Mouse (Mus musculus) limb, embryonic 11.5 days (tissue): ENCODE results near the gene Scn5a. TPM values are rescaled to one million over a fixed set of nuclear protein-coding genes. Genes with fewer than 3 reads are reported as not detected.

Experiments used
- ATAC-seq: fragments of 200-750 bp; cut with Nextera tagmentation; 2 replicates; pipeline ENCODE4 v1.8.0; 2017; ENCODE audit warnings: low read depth; ENCODE audit not compliant: insufficient number of reproducible peaks, low FRiP score, low TSS enrichment
- DNase-seq: peaks from one replicate; pipeline ENCODE4 v3.0.0-alpha.2; 2015; ENCODE audit warnings: low spot score
- H3K27ac ChIP-seq: fragments of 300-500 bp; sonication (generic); replicated peaks from 2 replicates; pipeline ENCODE4 v1.5.1; 2014; ENCODE audit warnings: low read depth, mild to moderate bottlenecking, low read length
- H3K27me3 ChIP-seq: fragments of 300-500 bp; sonication (generic); 2 replicates; pipeline ENCODE4 v1.6.1; 2014; ENCODE audit warnings: mild to moderate bottlenecking, low read length, mixed read lengths; ENCODE audit not compliant: control insufficient read depth, insufficient read depth
- H3K36me3 ChIP-seq: fragments of 300-500 bp; sonication (generic); 2 replicates; pipeline ENCODE4 v1.6.1; 2014; ENCODE audit warnings: mild to moderate bottlenecking, low read length, moderate library complexity, mixed read lengths; ENCODE audit not compliant: control insufficient read depth, insufficient read depth
- H3K4me1 ChIP-seq: fragments of 300-500 bp; sonication (generic); 2 replicates; pipeline ENCODE4 v1.6.1; 2014; ENCODE audit warnings: low read length, mixed read lengths; ENCODE audit not compliant: control insufficient read depth, insufficient read depth
- H3K4me2 ChIP-seq: fragments of 300-500 bp; sonication (generic); 2 replicates; pipeline ENCODE4 v1.6.1; 2014; ENCODE audit warnings: low read depth, mild to moderate bottlenecking, moderate library complexity; ENCODE audit not compliant: severe bottlenecking
- H3K4me3 ChIP-seq: fragments of 300-500 bp; sonication (generic); 2 replicates; pipeline ENCODE4 v1.5.1; 2014; ENCODE audit warnings: low read depth, low read length
- H3K9ac ChIP-seq: fragments of 300-500 bp; sonication (generic); 2 replicates; pipeline ENCODE4 v1.6.1; 2014; ENCODE audit warnings: mild to moderate bottlenecking, low read length
- H3K9me3 ChIP-seq: fragments of 300-500 bp; sonication (generic); 2 replicates; pipeline ENCODE4 v1.6.1; 2016; ENCODE audit warnings: low read length; ENCODE audit not compliant: control insufficient read depth
- WGBS: fragments of 180-500 bp; shearing (Covaris S2); extraction: QIAGEN DNeasy Blood & Tissue Kit; methylation state at CpG from one replicate; pipeline ENCODE4 v1.1.7; 2014; 5-methylcytosine and 5-hydroxymethylcytosine counted together
- polyA plus RNA-seq: library from polyadenylated mRNA; unstranded; fragments of >200 nt; fragmentation: Nextera tagmentation; extraction: Ambion mirVana; gene quantifications from 2 replicates; pipeline ENCODE4 v1.2.1, GENCODE M21; 2014

Gene Scn5a
- polyA plus RNA-seq = 0.04 TPM in 1 of 2 replicates, not detected in the other

DNA sequence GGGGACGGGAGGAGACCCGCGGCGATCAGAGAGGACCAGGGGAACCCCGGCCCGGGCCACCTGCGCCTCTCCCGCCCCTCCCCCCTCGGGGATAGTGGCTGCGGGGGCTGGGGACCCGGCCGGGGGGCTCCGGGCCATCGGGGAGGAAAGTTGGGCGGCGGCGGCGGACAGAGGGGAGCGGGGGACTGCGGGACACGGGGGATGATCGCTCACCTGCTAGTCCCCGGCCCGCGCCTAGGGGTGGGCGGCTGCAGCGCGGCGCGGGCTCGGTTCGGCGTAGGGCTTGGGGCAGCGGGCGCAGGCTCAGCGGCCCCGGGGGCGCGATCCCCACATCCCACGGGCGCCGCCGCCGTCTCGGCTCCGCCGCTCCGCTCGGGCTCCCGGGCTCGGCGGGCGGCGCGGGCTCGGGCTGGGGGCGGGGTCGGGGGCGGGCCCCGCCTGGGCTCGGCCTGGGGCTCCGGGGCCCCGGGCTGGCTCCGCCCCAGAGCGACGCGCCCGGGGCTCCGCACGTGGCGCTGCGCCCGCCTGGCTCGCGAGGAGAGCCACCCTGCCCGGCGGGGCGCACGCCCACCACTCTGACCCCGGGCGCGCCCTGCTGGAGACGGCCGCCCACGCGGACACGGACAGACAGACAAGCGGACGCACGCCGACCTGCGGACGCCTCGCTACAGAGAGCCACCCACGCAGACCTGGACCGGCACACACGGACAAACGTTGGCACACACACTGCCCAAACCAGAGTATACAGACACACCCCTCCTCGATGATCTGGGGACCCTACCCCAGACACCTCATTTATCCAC lies at the start of gene Scn5a:
Gene Scn5a, minus strand, starts transcription at position 381 of the 803 bp plus-strand sequence.
- DNase-seq (no peak), ATAC-seq (0 out of 2 replicates have a peak, but pooled peaks have one; percentile 17)
- no peak within 1 kb of the TSS for H3K27ac ChIP-seq

DNA sequence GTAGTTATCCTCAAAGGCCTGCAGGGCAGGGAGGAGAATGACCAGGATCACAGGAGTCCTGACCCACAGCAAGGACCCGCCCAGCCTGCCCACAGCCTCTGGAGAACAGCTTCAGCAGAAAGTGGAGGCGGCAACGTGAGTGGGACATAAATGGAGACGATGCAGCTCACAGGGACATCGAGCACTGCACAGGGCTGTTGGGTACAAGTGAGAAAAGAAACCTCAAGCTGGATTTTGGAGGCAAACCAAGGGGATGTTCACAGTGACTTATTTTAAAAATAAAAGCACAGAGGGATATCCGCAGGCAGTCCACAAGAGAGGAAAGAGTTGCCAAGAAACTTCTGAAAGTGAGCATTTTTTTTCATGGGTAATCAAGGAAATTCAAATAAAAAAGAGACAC lies 48.4 kb upstream of the Scn5a start:
- DNase-seq (no peak), ATAC-seq (no peak)
- H3K36me3 ChIP-seq = no peaks in the 10 kb centered on the region
- H3K9ac ChIP-seq = no peak overlapping the region
- WGBS = 81% methylated on average over 6 of the region's 6 CpGs
- H3K27me3 ChIP-seq = no peaks in the 10 kb centered on the region
- H3K4me3 ChIP-seq = no peak overlapping the region
- no peak overlapping the region for H3K27ac ChIP-seq
- H3K4me2 ChIP-seq = no peak overlapping the region
- H3K9me3 ChIP-seq = no peaks in the 10 kb centered on the region
- peaks cover 8% of the 10 kb centered on the region for H3K4me1 ChIP-seq

More for the DNA sequence above, at the start of gene Scn5a:
- 2% methylated on average over 82 of the region's 99 CpGs for WGBS
- no peaks in the 10 kb centered on the region for H3K9me3 ChIP-seq
- H3K27me3 ChIP-seq = peaks cover 58% of the 10 kb centered on the region
- peak within 1 kb of the TSS; percentile 53 for H3K9ac ChIP-seq
- peaks cover 9% of the 10 kb centered on the region for H3K4me1 ChIP-seq
- no peaks in the 10 kb centered on the region for H3K36me3 ChIP-seq
- H3K4me2 ChIP-seq = peak within 1 kb of the TSS; percentile 86
- H3K4me3 ChIP-seq = peak within 1 kb of the TSS; percentile 40

DNA sequence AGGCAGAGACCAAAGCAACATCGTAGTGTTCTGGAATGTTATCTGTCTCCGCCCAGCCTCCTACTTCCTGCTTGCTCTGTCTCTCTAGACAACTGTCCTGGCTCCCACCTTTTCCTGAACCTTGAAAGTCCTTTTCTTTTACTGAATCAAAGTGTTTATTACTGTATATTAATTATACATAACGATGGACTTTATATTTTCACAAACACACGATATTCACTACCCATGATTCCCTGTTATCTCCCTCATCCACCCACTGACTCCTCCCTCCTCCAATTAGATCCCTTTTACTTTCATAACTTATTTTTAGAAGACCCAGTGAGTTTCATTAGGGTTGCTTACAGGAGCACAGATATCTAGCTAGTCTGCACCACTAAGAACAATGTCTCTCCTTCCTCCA lies 45.3 kb upstream of the Scn5a start:
- Histone ChIP-seq H3K27me3 (no peaks in the 10 kb centered on the region), H3K9ac (no peak overlapping the region), H3K4me3 (no peak overlapping the region), H3K4me2 (no peak overlapping the region), H3K36me3 (no peaks in the 10 kb centered on the region), H3K9me3 (no peaks in the 10 kb centered on the region), H3K27ac (no peak overlapping the region), H3K4me1 (no peaks in the 10 kb centered on the region)
- 86% methylated on average over 4 of the region's 4 CpGs for WGBS
- DNase-seq = no peak
- ATAC-seq = no peak

DNA sequence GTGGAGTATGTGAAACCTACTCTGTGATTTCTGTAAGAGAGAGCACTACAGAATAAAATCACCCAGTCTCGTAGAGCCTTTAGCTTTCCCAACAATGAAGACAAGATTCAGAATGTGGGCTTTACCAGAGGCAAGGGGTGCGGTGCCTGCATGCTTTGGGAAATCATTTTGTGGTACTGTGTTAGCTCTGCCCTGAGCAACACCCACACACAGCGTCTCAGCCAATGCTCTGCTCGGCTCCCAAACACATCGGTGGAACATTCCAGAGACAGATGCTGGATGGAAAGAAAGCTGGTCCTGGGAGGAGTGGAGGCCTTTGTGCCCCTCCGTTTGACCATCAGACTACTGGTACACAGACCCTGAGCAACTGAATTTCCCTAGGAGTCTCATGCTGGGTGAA lies 36.0 kb upstream of the Scn5a start:
- H3K27ac ChIP-seq = no peak overlapping the region
- DNase-seq (no peak), ATAC-seq (no peak)
- H3K9ac ChIP-seq = no peak overlapping the region
- no peaks in the 10 kb centered on the region for H3K36me3 ChIP-seq
- no peaks in the 10 kb centered on the region for H3K27me3 ChIP-seq
- no peak overlapping the region for H3K4me2 ChIP-seq
- H3K4me3 ChIP-seq = no peak overlapping the region
- H3K9me3 ChIP-seq = no peaks in the 10 kb centered on the region
- WGBS = 82% methylated on average over 6 of the region's 6 CpGs
- H3K4me1 ChIP-seq = 0 out of 2 replicates have a peak, but pooled peaks cover 2% of the 10 kb centered on the region

DNA sequence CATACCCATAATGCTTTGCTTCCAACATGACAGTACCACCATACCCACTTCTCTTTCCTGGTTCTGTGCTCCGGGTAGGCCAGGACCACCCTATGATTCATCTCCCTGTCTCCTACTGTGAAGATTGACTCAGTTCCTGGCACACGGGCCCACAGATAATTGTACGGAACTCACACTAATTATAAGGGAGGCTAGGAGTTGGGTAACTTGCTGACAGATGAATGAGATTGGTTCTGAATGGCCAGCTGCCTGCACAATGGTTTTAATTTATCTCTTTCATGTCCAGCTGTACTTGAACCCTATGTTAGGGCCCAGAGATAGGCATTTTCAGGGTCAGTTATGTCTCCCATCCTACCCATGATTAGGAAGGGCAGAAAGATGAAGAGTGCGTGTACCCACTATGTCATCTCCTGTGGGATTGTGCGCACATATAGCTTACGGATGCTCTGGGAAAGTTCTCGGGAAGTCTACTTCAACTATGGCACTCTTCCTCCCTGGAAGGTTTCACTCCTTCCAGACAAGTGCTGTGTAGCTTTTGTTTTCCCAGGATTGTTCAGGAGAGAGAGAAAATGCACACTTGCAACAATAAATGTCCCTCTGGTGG lies 31.8 kb upstream of the Scn5a start:
- Histone ChIP-seq H3K27me3 (no peaks in the 10 kb centered on the region), H3K9ac (no peak overlapping the region), H3K4me2 (no peak overlapping the region), H3K9me3 (no peaks in the 10 kb centered on the region), H3K4me3 (no peak overlapping the region), H3K36me3 (no peaks in the 10 kb centered on the region), H3K27ac (no peak overlapping the region), H3K4me1 (0 out of 2 replicates have a peak, but pooled peaks cover 2% of the 10 kb centered on the region)
- 83% methylated on average over 7 of the region's 7 CpGs for WGBS
- ATAC-seq (no peak), DNase-seq (no peak)

DNA sequence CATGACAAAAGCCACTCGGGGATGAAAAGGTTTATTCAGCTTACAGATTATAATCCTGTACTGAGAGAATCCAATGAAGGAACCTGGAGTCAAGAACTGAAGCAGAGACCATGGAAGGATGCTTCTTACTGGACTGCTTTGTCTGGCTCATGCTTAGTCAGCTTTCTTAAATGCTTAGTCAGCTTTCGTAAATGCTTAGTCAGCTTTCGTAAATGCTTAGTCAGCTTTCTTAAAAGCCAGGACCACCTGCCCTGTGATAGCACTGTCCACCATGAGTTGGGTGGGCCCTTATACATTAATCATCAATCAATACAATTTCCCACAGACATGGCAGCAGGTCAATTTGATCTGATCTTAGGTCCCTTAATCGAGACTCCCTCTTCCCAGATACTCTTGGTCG lies 28.1 kb upstream of the Scn5a start:
- Histone ChIP-seq H3K4me1 (no peaks in the 10 kb centered on the region), H3K36me3 (no peaks in the 10 kb centered on the region)
- 92% methylated on average over 5 of the region's 5 CpGs for WGBS

DNA sequence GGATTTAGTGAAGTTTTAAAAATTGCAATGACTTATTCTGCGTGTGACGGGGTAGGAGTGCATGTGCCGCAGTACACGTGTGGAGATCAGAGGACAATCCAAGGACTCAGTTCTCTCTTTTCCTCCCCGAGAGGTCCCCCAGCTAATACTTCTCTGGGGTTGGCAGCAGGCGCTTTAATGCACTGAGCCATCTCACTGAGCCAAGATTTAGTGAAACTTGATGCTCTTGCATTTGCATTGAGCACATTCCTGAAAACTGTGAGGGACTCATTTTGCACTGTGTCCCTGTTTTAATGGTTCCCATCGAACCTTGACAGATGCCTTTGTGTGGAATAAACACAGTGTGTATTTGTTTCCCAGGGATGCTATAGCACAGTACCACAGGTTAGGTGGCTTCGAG lies 25.8 kb upstream of the Scn5a start:
- Histone ChIP-seq H3K4me1 (no peaks in the 10 kb centered on the region), H3K27me3 (no peaks in the 10 kb centered on the region), H3K9me3 (no peaks in the 10 kb centered on the region), H3K36me3 (no peaks in the 10 kb centered on the region), H3K9ac (no peak overlapping the region), H3K4me2 (no peak overlapping the region), H3K27ac (no peak overlapping the region), H3K4me3 (no peak overlapping the region)
- DNase-seq (no peak), ATAC-seq (no peak)
- 71% methylated on average over 8 of the region's 8 CpGs for WGBS

More for the DNA sequence above, 28.1 kb upstream of the Scn5a start:
- no peak for ATAC-seq
- no peaks in the 10 kb centered on the region for H3K9me3 ChIP-seq
- DNase-seq = no peak
- no peak overlapping the region for H3K4me2 ChIP-seq
- no peak overlapping the region for H3K27ac ChIP-seq
- no peaks in the 10 kb centered on the region for H3K27me3 ChIP-seq
- H3K4me3 ChIP-seq = no peak overlapping the region
- no peak overlapping the region for H3K9ac ChIP-seq

DNA sequence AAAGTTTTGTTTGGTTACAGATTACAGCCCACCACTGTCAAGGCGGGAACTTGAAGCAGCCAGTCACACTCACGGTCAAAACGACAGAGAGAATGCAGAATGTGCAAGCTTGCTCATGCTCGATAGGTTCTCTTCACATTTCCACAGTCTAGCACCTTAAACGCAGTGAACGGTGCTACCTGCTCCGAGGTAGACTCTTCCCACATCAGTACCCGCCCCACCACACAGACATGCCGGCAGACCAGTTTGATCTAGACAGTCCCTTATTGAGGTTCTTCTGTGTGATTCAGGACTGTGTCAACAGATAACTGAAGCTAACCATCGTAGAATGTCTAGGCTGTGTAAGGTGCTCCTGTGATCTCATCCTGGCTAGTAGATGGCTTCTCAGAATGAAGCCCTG lies 19.7 kb upstream of the Scn5a start:
- Histone ChIP-seq H3K9ac (no peak overlapping the region), H3K27me3 (no peaks in the 10 kb centered on the region), H3K4me3 (no peak overlapping the region), H3K9me3 (peaks cover 2% of the 10 kb centered on the region; the same call in 1 of the 2 replicates), H3K36me3 (no peaks in the 10 kb centered on the region), H3K27ac (no peak overlapping the region), H3K4me1 (no peaks in the 10 kb centered on the region), H3K4me2 (no peak overlapping the region)
- ATAC-seq (no peak), DNase-seq (no peak)
- 92% methylated on average over 10 of the region's 10 CpGs for WGBS
